Mouse (Mus musculus) lung, postnatal 0 days (tissue): Measurements from ENCODE around the gene Tnp1.

Experiments used
- CTCF ChIP-seq: IDR thresholded peaks from 2 replicates; pipeline ENCODE4 v1.5.1; 2016; ENCODE audit warnings: antibody characterized with exemption, mild to moderate bottlenecking
- EP300 ChIP-seq: IDR thresholded peaks from 2 replicates; pipeline ENCODE4 v1.6.1; 2016; ENCODE audit warnings: antibody characterized with exemption, mild to moderate bottlenecking, control low read depth

GRCm38 (mm10) chr1:73004890-73005289 lies 10.8 kb downstream of the Tnp1 start:
- no peak for TF ChIP-seq CTCF
- no peak for TF ChIP-seq EP300
